Mouse (Mus musculus): Measurements from ENCODE around the gene Pabpn1l. TPM values are rescaled to one million over a fixed set of nuclear protein-coding genes. Genes with fewer than 3 reads are reported as not detected.

The Pabpn1l gene
- polyA plus RNA-seq, 1 experiment from 2014 or later = not detected

- peak overlapping the region; percentile 55 for H3K4me3 ChIP-seq
- 2% methylated on average over 20 of the region's 20 CpGs for WGBS
- H3K4me2 ChIP-seq (replicated peaks) = peak overlapping the region; percentile 80
- H3K4me1 ChIP-seq = peaks cover 19% of the 10 kb centered on the region
- H3K27ac ChIP-seq (replicated peaks) = peak overlapping the region; percentile 38
- ATAC-seq (replicated peaks) = peak; percentile 1; the same call in 1 of the 2 replicates
- H3K36me3 ChIP-seq = no peaks in the 10 kb centered on the region
- no peaks in the 10 kb centered on the region for H3K27me3 ChIP-seq
- no peaks in the 10 kb centered on the region for H3K9me3 ChIP-seq
- H3K9ac ChIP-seq (replicated peaks) = peak overlapping the region; percentile 56
Measured at GRCm38 (mm10) chr8:122610612-122611277, 11.8 kb downstream of the Pabpn1l start.

DNA sequence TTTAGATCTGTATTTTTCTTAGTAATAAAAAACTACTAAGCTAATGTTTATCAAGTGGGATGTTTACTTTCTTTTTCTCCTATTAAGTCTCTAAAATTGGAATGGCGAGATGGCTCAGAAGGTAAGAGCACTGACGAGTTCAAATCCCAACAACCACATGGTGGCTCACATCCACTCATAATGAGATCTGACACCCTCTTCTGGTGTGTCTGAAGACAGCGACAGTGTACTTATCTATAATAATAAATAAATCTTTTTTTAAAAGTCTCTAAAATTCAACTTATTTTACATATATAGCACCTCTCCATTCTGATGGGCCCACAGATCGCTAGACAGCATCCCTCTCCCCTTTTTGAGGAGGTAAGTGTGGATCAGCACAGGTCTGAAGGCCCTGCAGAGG lies 12.3 kb downstream of the Pabpn1l start:
- Histone ChIP-seq H3K4me2 (replicated peaks) (peak overlapping the region; percentile 80; the same call in 1 of the 2 replicates), H3K9ac (replicated peaks) (no peak overlapping the region), H3K4me3 (no peak overlapping the region; the same call in 1 of the 2 replicates), H3K27ac (replicated peaks) (no peak overlapping the region), H3K36me3 (no peaks in the 10 kb centered on the region), H3K27me3 (no peaks in the 10 kb centered on the region), H3K9me3 (no peaks in the 10 kb centered on the region), H3K4me1 (peaks cover 19% of the 10 kb centered on the region)
- 51% methylated on average over 4 of the region's 4 CpGs for WGBS
- no peak for ATAC-seq (replicated peaks)

DNA sequence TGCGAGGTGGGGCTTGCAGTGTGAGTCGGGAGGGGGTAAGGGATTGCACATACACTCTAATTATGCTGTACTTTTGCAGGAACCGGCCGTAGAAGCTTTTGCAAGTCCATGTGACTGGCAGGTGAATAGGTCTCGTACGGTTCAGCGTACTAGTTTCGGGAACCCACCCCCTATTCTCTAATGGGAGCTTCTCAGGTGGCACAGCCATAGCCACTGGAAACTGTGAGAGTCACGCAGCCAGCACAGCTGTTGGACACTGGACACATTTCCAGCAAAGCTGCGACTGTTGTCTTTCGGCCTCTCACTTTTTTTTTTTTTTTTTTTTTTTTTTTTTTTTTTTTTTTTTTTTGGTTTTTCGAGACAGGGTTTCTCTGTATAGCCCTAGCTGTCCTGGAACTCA lies 15.7 kb downstream of the Pabpn1l start:
- WGBS = 79% methylated on average over 11 of the region's 12 CpGs
- no peaks in the 10 kb centered on the region for H3K9me3 ChIP-seq
- no peak overlapping the region for H3K27ac ChIP-seq (replicated peaks)

GRCm38 (mm10) chr8:122605367-122605766 lies 17.2 kb downstream of the Pabpn1l start:
- Histone ChIP-seq H3K9me3 (no peaks in the 10 kb centered on the region), H3K27me3 (no peaks in the 10 kb centered on the region), H3K9ac (replicated peaks) (no peak overlapping the region), H3K4me2 (replicated peaks) (no peak overlapping the region), H3K36me3 (no peaks in the 10 kb centered on the region), H3K4me1 (no peaks in the 10 kb centered on the region), H3K4me3 (no peak overlapping the region), H3K27ac (replicated peaks) (no peak overlapping the region)
- ATAC-seq (replicated peaks) = no peak
- WGBS = 80% methylated on average over 4 of the region's 4 CpGs

More for the DNA sequence above, 15.7 kb downstream of the Pabpn1l start:
- Histone ChIP-seq H3K27me3 (no peaks in the 10 kb centered on the region), H3K9ac (replicated peaks) (no peak overlapping the region), H3K36me3 (no peaks in the 10 kb centered on the region), H3K4me3 (no peak overlapping the region), H3K4me1 (peaks cover 6% of the 10 kb centered on the region), H3K4me2 (replicated peaks) (no peak overlapping the region)
- ATAC-seq (replicated peaks) = no peak

DNA sequence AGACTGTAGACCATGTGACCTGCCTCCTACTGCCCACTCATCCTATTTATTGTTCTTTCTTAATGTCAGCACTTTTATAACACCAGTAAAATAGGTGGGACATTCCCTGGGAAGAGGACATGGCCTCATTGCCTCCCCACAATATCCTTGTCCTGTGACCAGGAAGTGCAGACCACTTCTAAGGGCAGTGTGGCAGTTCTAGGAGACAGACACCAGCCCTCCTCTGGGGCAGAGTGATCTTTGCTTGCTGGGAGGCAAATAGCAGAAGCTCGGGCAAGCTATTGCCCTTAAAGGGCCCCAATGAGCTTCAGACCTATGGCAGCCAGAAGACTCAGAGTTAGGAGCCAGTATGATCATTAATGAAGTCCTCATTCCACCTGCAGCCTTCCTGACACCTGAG lies 17.9 kb downstream of the Pabpn1l start:
- ATAC-seq (replicated peaks) = no peak
- H3K9ac ChIP-seq (replicated peaks) = no peak overlapping the region
- no peak overlapping the region for H3K4me3 ChIP-seq
- H3K4me2 ChIP-seq (replicated peaks) = no peak overlapping the region
- H3K27ac ChIP-seq (replicated peaks) = no peak overlapping the region
- H3K36me3 ChIP-seq = no peaks in the 10 kb centered on the region
- H3K27me3 ChIP-seq = no peaks in the 10 kb centered on the region
- 71% methylated on average over 1 of the region's 1 CpGs for WGBS
- no peaks in the 10 kb centered on the region for H3K9me3 ChIP-seq
- H3K4me1 ChIP-seq = no peaks in the 10 kb centered on the region

DNA sequence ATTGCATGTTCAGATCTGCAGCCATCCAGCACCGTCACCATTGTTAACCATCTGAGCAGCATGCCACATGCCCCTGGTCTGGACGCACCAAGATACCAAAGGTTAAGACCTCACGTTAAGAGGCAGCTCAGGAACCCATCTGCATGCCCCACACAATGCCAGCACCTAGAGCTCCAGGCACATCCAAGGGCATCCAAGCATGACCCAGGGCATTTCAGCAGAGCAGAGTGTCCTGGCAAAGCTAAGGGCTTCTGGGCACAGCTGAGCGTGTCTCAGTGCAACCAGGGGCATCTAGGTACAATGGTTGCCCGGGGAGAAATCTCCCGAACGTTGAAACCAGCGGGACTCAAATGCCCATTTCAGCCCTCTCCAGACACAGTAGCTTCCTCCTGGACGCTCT lies 21.9 kb downstream of the Pabpn1l start:
- no peak for ATAC-seq (replicated peaks)
- Histone ChIP-seq H3K9ac (replicated peaks) (no peak overlapping the region), H3K9me3 (no peaks in the 10 kb centered on the region), H3K27ac (replicated peaks) (no peak overlapping the region), H3K27me3 (no peaks in the 10 kb centered on the region), H3K36me3 (no peaks in the 10 kb centered on the region), H3K4me3 (no peak overlapping the region), H3K4me2 (replicated peaks) (no peak overlapping the region), H3K4me1 (no peaks in the 10 kb centered on the region)
- 92% methylated on average over 9 of the region's 9 CpGs for WGBS

- 55% methylated on average over 4 of the region's 4 CpGs for WGBS
- ATAC-seq (replicated peaks) = no peak
- no peak overlapping the region for H3K4me3 ChIP-seq
Measured at GRCm38 (mm10) chr8:122596031-122596430, 26.5 kb downstream of the Pabpn1l start.

DNA sequence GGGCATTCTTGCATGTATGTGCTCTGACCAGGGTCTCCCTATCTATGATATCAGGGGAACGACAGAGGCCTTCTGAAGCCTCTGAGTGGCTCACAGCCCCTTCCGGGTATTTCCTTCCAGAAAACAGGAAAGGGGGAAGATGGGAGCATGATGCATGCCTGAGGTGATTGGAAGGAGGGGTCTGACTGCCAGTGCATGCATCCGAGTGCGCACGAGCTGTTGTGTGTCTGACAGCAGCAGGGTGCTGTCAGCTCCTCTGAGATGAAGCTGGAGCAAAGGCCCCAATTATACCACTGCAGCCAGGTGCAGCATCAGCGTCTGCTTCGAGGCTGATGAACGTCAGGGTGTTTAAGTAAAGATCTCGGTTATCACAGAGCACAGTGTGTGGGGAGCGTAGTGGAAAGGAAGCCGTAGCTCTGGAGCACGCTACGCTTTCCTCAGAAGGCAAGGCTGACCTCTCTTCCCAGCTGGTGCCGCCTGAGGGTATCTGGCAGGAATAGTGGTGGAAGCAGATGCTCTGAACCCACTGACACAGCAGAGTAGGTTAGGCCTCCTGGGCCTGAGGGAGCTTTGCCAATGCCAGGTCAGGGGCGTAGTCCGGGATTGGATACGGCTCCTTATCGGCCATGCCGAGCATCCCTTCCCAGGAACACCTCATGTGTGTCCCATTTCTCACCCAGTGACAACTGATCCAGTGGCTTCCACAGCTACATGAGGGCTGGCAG lies 28.6 kb downstream of the Pabpn1l start:
- ATAC-seq (replicated peaks) = no peak
- Histone ChIP-seq H3K4me2 (replicated peaks) (no peak overlapping the region), H3K9me3 (no peaks in the 10 kb centered on the region), H3K4me1 (no peaks in the 10 kb centered on the region), H3K27ac (replicated peaks) (peak overlapping the region; percentile 56), H3K9ac (replicated peaks) (no peak overlapping the region), H3K4me3 (no peak overlapping the region), H3K36me3 (no peaks in the 10 kb centered on the region), H3K27me3 (no peaks in the 10 kb centered on the region)
- 76% methylated on average over 19 of the region's 19 CpGs for WGBS

More at GRCm38 (mm10) chr8:122596031-122596430, 26.5 kb downstream of the Pabpn1l start:
- H3K27ac ChIP-seq (replicated peaks) = no peak overlapping the region
- H3K27me3 ChIP-seq = no peaks in the 10 kb centered on the region
- H3K4me2 ChIP-seq (replicated peaks) = no peak overlapping the region
- H3K9ac ChIP-seq (replicated peaks) = no peak overlapping the region
- H3K9me3 ChIP-seq = no peaks in the 10 kb centered on the region
- H3K36me3 ChIP-seq = no peaks in the 10 kb centered on the region
- H3K4me1 ChIP-seq = no peaks in the 10 kb centered on the region

DNA sequence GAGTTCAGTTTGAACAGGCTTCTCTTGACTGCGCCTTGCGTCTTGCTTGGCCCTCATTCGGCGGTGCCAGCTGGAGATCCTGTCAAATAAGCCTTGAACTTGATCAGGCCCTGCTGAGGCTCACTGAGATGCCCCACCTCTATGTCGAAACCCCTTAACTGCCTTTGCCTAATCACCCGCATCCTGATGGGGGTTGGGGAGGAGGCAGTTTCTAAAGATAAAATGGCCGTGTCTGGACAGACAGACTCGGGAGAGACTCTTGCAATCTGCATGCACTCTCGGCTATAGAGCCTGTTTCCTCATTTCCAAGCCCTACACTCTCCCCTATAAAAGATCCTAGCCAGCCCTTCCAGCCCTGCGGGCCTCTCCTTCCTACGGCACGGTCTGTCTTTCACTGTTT lies 29.3 kb downstream of the Pabpn1l start:
- H3K9ac ChIP-seq (replicated peaks) = no peak overlapping the region
- no peaks in the 10 kb centered on the region for H3K36me3 ChIP-seq
- 81% methylated on average over 12 of the region's 12 CpGs for WGBS

DNA sequence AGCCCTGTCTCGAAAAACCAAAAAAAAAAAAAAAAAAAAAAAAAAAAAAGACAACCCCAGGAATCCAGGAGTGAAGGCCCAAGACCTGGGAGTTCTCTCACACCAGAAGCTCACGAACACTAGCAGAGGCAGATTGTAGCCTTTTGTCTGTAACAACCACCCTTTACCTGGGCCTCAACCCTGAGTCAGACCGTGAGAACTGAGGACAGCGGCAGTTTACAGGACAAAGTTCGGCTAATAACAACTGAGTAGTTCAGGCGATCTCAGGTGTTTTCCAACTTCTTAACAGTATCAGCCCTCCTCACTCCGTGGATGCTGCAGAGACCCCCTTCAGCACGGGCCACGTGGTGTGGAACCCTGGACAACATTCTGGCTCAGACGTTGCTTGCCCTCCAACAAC lies 35.8 kb downstream of the Pabpn1l start:
- Histone ChIP-seq H3K27me3 (no peaks in the 10 kb centered on the region), H3K27ac (replicated peaks) (no peak overlapping the region), H3K4me3 (no peak overlapping the region), H3K4me2 (replicated peaks) (no peak overlapping the region), H3K9ac (replicated peaks) (no peak overlapping the region), H3K9me3 (no peaks in the 10 kb centered on the region), H3K4me1 (0 out of 2 replicates have a peak, but pooled peaks cover 10% of the 10 kb centered on the region), H3K36me3 (no peaks in the 10 kb centered on the region)
- WGBS = 80% methylated on average over 10 of the region's 10 CpGs
- ATAC-seq (replicated peaks) = no peak

More for the DNA sequence above, 29.3 kb downstream of the Pabpn1l start:
- H3K27me3 ChIP-seq = no peaks in the 10 kb centered on the region
- H3K4me3 ChIP-seq = no peak overlapping the region
- no peaks in the 10 kb centered on the region for H3K9me3 ChIP-seq
- no peak overlapping the region for H3K4me2 ChIP-seq (replicated peaks)
- ATAC-seq (replicated peaks) = no peak
- no peaks in the 10 kb centered on the region for H3K4me1 ChIP-seq
- H3K27ac ChIP-seq (replicated peaks) = peak overlapping the region; percentile 56

DNA sequence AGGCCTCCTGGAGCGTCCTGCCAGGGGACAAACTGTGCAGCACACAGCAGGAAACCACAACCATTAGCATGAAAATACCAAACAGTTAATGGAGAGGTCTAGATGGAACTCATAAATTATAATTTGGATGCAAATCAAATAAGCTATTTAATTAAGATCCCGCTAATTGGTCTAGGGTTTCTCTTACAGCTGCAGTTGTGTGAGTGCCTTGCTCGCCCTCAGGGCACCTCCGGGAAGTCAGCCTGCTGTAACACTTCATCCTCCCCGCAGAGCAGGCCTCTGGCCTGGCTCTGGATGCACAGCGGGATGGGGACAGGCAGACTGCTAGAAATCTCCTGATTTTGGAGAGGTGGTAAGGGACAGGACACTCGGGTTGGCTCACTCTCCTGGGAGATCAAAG lies 36.4 kb downstream of the Pabpn1l start:
- 25% methylated on average over 7 of the region's 7 CpGs for WGBS
- ATAC-seq (replicated peaks) = peak; percentile 60; the same call in 1 of the 2 replicates
- 0 out of 2 replicates have a peak, but pooled peaks cover 10% of the 10 kb centered on the region for H3K4me1 ChIP-seq

GRCm38 (mm10) chr8:122585411-122585891 lies 37.1 kb downstream of the Pabpn1l start:
- Histone ChIP-seq H3K27ac (replicated peaks) (no peak overlapping the region), H3K9ac (replicated peaks) (no peak overlapping the region), H3K4me1 (0 out of 2 replicates have a peak, but pooled peaks cover 10% of the 10 kb centered on the region), H3K9me3 (no peaks in the 10 kb centered on the region), H3K4me3 (no peak overlapping the region), H3K36me3 (no peaks in the 10 kb centered on the region), H3K4me2 (replicated peaks) (no peak overlapping the region), H3K27me3 (no peaks in the 10 kb centered on the region)
- WGBS = 83% methylated on average over 14 of the region's 14 CpGs
- no peak for ATAC-seq (replicated peaks)

More for the DNA sequence above, 36.4 kb downstream of the Pabpn1l start:
- Histone ChIP-seq H3K4me3 (no peak overlapping the region), H3K4me2 (replicated peaks) (no peak overlapping the region), H3K9ac (replicated peaks) (no peak overlapping the region), H3K9me3 (no peaks in the 10 kb centered on the region), H3K36me3 (no peaks in the 10 kb centered on the region), H3K27ac (replicated peaks) (no peak overlapping the region), H3K27me3 (no peaks in the 10 kb centered on the region)

Measured in forebrain, embryonic 15.5 days (tissue).